Mouse (Mus musculus) MEL (cell line): ENCODE data around the gene M6pr.

Source experiments
- BHLHE40 ChIP-seq: IDR thresholded peaks from 2 replicates; pipeline ENCODE4 v1.6.1; 2012; ENCODE audit warnings: low read depth, mild to moderate bottlenecking, inconsistent platforms, low read length, improper control_type of control experiment, borderline replicate concordance
- CHD2 ChIP-seq: IDR thresholded peaks from 2 replicates; pipeline ENCODE4 v1.6.1; 2011; ENCODE audit warnings: low read length, improper control_type of control experiment
- CTCF ChIP-seq, 3 experiments: IDR thresholded peaks in 2 of 3; conservative IDR thresholded peaks in 1 of 3; 2 replicates each; pipeline ENCODE4 v1.5.1; 2011 to 2012; ENCODE audit warnings: low read length in 3 of 3, low read depth in 2 of 3, mild to moderate bottlenecking in 2 of 3, improper control_type of control experiment in 1 of 3, inconsistent platforms in 1 of 3, mixed read lengths in 1 of 3, moderate library complexity in 1 of 3; ENCODE audit not compliant: control insufficient read depth in 1 of 3, insufficient read depth in 1 of 3, poor library complexity in 1 of 3, severe bottlenecking in 1 of 3
- EP300 ChIP-seq, 2 experiments: IDR thresholded peaks; 2 replicates each; pipeline ENCODE4 v1.6.1; 2011; ENCODE audit warnings: improper control_type of control experiment in 2 of 2, low read length in 2 of 2, low read depth in 1 of 2, mild to moderate bottlenecking in 1 of 2
- ETS1 ChIP-seq: IDR thresholded peaks from 2 replicates; pipeline ENCODE4 v1.6.1; 2012; ENCODE audit warnings: low read depth, mild to moderate bottlenecking, inconsistent platforms, low read length, improper control_type of control experiment, moderate library complexity
- GATA1 ChIP-seq: IDR thresholded peaks from 2 replicates; pipeline ENCODE4 v1.6.1; 2011; ENCODE audit warnings: low read depth, low read length, improper control_type of control experiment
- JUND ChIP-seq: IDR thresholded peaks from 2 replicates; pipeline ENCODE4 v1.6.1; 2011; ENCODE audit warnings: low read depth, mild to moderate bottlenecking, improper control_type of control experiment, low read length
- MAX ChIP-seq: IDR thresholded peaks from 2 replicates; pipeline ENCODE4 v1.6.1; 2011; ENCODE audit warnings: low read length, improper control_type of control experiment
- MAZ ChIP-seq: IDR thresholded peaks from 2 replicates; pipeline ENCODE4 v1.6.1; 2012; ENCODE audit warnings: low read depth, mild to moderate bottlenecking, inconsistent platforms, low read length, improper control_type of control experiment
- MEF2A ChIP-seq: IDR thresholded peaks from 2 replicates; pipeline ENCODE4 v1.6.1; 2014; ENCODE audit warnings: low read depth, mild to moderate bottlenecking, inconsistent platforms, low read length, improper control_type of control experiment; ENCODE audit not compliant: poor library complexity, insufficient replicate concordance, severe bottlenecking; ENCODE audit errors: extremely low read depth
- POLR2AphosphoS2 ChIP-seq: IDR thresholded peaks from 2 replicates; pipeline ENCODE4 v1.6.1; 2011; ENCODE audit warnings: low read length, improper control_type of control experiment
- UBTF ChIP-seq: IDR thresholded peaks from 2 replicates; pipeline ENCODE4 v1.6.1; 2012; ENCODE audit warnings: low read depth, mild to moderate bottlenecking, inconsistent platforms, low read length, improper control_type of control experiment, moderate library complexity, borderline replicate concordance; ENCODE audit not compliant: insufficient read depth

GRCm38 (mm10) chr6:122333081-122333612, 24.6 kb downstream of the M6pr start:
- no peak for TF ChIP-seq BHLHE40
- TF ChIP-seq EP300 (IDR thresholded peaks at IDR 0.05; ENCODE audit: low read depth in 1 of 2, low read length in 2 of 2): no peak
- no peak for TF ChIP-seq MEF2A
- no peak for TF ChIP-seq CTCF (IDR thresholded peaks at IDR 0.05 in 2 of 3, conservative IDR thresholded peaks at IDR 0.05 in 1 of 3; ENCODE audit: control insufficient read depth in 1 of 3, insufficient read depth in 1 of 3, low read depth in 2 of 3, low read length in 3 of 3, poor library complexity in 1 of 3, severe bottlenecking in 1 of 3)
- no peak for TF ChIP-seq CHD2
- no peak for TF ChIP-seq JUND
- TF ChIP-seq MAX: no peak
- no peak for TF ChIP-seq MAZ
- TF ChIP-seq UBTF: no peak
- TF ChIP-seq POLR2AphosphoS2: no peak
- TF ChIP-seq ETS1: no peak
- TF ChIP-seq GATA1: no peak
